Mouse (Mus musculus) heart, postnatal 0 days (tissue): ENCODE measurements around the gene Aldoart2. TPM values are rescaled to one million over a fixed set of nuclear protein-coding genes. Genes with fewer than 3 reads are reported as not detected.
"Not testable (repeated sequence)": the region's sequence is repeated elsewhere in the genome, so short reads cannot be mapped to it uniquely, and the experiment has no call there.

Experiments used
- ATAC-seq: fragments of 200-750 bp; cut with Nextera tagmentation; 2 replicates; pipeline ENCODE4 v1.8.0; 2017; ENCODE audit warnings: low read depth, moderate number of reproducible peaks, moderate library complexity; ENCODE audit not compliant: insufficient read depth
- DNase-seq: peaks from one replicate; pipeline ENCODE4 v3.0.0-alpha.2; 2016; ENCODE audit warnings: low spot score
- H3K27ac ChIP-seq: fragments of 300-500 bp; sonication (generic); 2 replicates; pipeline ENCODE4 v1.5.1; 2014; ENCODE audit warnings: low read depth, mild to moderate bottlenecking
- H3K27me3 ChIP-seq: fragments of 300-500 bp; sonication (generic); 2 replicates; pipeline ENCODE4 v1.6.1; 2014; ENCODE audit warnings: low read length, mixed read lengths; ENCODE audit not compliant: control insufficient read depth, insufficient read depth
- H3K36me3 ChIP-seq: fragments of 300-500 bp; sonication (generic); replicated peaks from 2 replicates; pipeline ENCODE4 v1.6.1; 2014; ENCODE audit warnings: low read length, mixed read lengths; ENCODE audit not compliant: control insufficient read depth, insufficient read depth
- H3K4me1 ChIP-seq: fragments of 300-500 bp; sonication (generic); 2 replicates; pipeline ENCODE4 v1.6.1; 2014; ENCODE audit warnings: antibody characterized with exemption; ENCODE audit not compliant: control insufficient read depth, insufficient read depth
- H3K4me2 ChIP-seq: fragments of 300-500 bp; sonication (generic); 2 replicates; pipeline ENCODE4 v1.6.1; 2014; ENCODE audit warnings: low read depth, mild to moderate bottlenecking, low read length, moderate library complexity
- H3K4me3 ChIP-seq: fragments of 300-500 bp; sonication (generic); 2 replicates; pipeline ENCODE4 v1.5.1; 2014; ENCODE audit warnings: low read depth, low read length
- H3K9ac ChIP-seq: fragments of 300-500 bp; sonication (generic); replicated peaks from 2 replicates; pipeline ENCODE4 v1.6.1; 2014; ENCODE audit warnings: low read depth, low read length, mixed read lengths
- H3K9me3 ChIP-seq: fragments of 300-500 bp; sonication (generic); replicated peaks from 2 replicates; pipeline ENCODE4 v1.6.1; 2016; ENCODE audit warnings: low read length; ENCODE audit not compliant: control insufficient read depth
- CTCF ChIP-seq: IDR thresholded peaks from 2 replicates; pipeline ENCODE4 v1.5.1; 2016; ENCODE audit warnings: antibody characterized with exemption, control low read depth, low read depth
- EP300 ChIP-seq: IDR thresholded peaks from 2 replicates; pipeline ENCODE4 v1.6.1; 2016; ENCODE audit warnings: antibody characterized with exemption, low read depth
- WGBS: fragments of 180-500 bp; shearing (Covaris S2); extraction: QIAGEN DNeasy Blood & Tissue Kit; methylation state at CpG from one replicate; pipeline ENCODE4 v1.1.7; 2014; 5-methylcytosine and 5-hydroxymethylcytosine counted together
- polyA plus RNA-seq: library from polyadenylated mRNA; unstranded; fragments of >200 nt; fragmentation: Nextera tagmentation; extraction: Ambion mirVana; gene quantifications from 2 replicates; pipeline ENCODE4 v1.2.1, GENCODE M21; 2015
- total RNA-seq: library from RNA; depleted of rRNA; stranded (reverse); fragments of >200 nt; gene quantifications from 2 replicates; pipeline ENCODE4 v1.2.3, GENCODE M21; 2014; ENCODE audit warnings: low replicate concordance

Aldoart2 gene
- total and polyA plus RNA-seq, 2 experiments from 2014 or later, result not detected

DNA sequence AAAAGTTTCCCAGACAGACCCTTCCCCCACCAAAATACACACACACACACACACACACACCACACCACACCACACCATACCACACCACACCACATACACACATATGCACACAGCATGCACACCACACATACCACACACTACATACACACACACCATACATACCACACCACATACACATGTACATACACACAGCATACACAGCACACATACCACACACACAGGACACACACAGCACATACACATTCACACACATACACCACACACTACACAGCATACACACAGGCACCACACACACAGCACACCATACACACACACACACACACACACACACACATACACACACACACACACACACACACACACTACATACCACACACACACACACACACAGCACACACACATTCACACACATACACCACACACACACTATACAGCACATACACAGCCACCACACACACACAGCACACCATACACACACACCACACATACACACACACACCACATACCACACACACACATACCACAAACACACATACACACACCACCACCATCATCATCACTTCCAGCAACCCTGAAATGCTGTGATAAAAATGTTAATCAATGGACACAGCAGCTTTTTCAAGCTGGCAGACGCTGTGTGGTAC lies 26.6 kb upstream of the Aldoart2 start:
- H3K9ac ChIP-seq, result no peak overlapping the region
- ATAC-seq (no peak), DNase-seq (no peak)
- H3K9me3 ChIP-seq, result no peaks in the 10 kb centered on the region
- no peak overlapping the region for H3K4me2 ChIP-seq
- H3K4me3 ChIP-seq, result no peak overlapping the region
- H3K27ac ChIP-seq, result no peak overlapping the region
- WGBS, result 86% methylated on average over 1 of the region's 1 CpGs
- H3K27me3 ChIP-seq, result peaks cover 22% of the 10 kb centered on the region
- H3K4me1 ChIP-seq, result no peaks in the 10 kb centered on the region
- H3K36me3 ChIP-seq, result no peaks in the 10 kb centered on the region
- TF ChIP-seq CTCF (no peak), EP300 (no peak)

GRCm38 (mm10) chr12:55539157-55539556 lies 25.9 kb upstream of the Aldoart2 start:
- TF ChIP-seq EP300 (no peak), CTCF (no peak)
- no peak for ATAC-seq
- H3K9ac ChIP-seq, result no peak overlapping the region
- no peak overlapping the region for H3K4me3 ChIP-seq
- no peaks in the 10 kb centered on the region for H3K36me3 ChIP-seq
- peaks cover 22% of the 10 kb centered on the region for H3K27me3 ChIP-seq
- no peak overlapping the region for H3K4me2 ChIP-seq
- H3K27ac ChIP-seq, result no peak overlapping the region
- no peaks in the 10 kb centered on the region for H3K9me3 ChIP-seq
- 58% methylated on average over 8 of the region's 8 CpGs for WGBS
- no peaks in the 10 kb centered on the region for H3K4me1 ChIP-seq
- DNase-seq, result no peak

DNA sequence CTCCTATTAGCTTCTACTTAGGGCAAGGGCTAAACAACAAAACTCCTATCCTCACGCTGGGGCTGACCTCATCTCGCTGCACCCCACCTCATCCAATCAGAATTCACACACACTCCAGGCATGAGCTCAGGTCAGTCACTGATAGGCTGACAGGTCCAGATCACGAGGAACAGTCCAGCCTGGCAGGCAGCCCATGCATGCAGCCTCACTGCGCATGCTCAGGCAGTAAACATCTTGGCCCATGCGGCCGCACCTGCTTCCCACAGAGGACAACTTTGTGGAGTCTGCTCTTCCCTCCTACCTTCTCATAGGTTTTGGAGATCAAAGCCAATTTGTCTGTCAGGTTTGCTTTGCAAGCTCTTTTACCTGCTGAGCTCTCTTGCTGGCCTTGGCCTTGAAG lies 10.1 kb upstream of the Aldoart2 start:
- H3K4me1 ChIP-seq, ATAC-seq, H3K4me3 ChIP-seq, H3K4me2 ChIP-seq, H3K36me3 ChIP-seq, H3K27me3 ChIP-seq, DNase-seq, H3K27ac ChIP-seq, H3K9ac ChIP-seq, H3K9me3 ChIP-seq: not testable (repeated sequence)
- WGBS, result 71% methylated on average over 6 of the region's 6 CpGs

DNA sequence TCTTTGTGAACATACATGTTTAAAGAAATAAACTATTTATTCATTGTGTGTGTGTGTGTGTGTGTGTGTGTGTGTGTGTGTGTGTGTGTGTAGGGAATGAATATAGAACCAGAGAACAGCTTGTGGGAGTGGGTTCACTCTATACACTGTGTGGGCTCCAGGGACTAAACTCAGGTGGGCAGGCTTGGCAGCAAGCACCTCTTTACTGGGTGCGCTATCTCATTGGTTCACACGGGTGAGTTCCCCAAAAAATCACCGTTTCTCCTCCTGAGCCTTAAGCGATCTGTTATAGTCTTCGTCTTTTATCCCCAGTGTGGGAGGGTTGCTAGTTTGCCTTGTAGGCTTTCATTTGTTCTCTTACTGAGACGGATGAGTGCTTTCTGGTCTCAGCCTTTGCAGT lies 7.2 kb upstream of the Aldoart2 start:
- Histone ChIP-seq H3K4me1 (no peaks in the 10 kb centered on the region), H3K27ac (no peak overlapping the region), H3K4me3 (no peak overlapping the region), H3K9ac (no peak overlapping the region), H3K27me3 (no peaks in the 10 kb centered on the region), H3K36me3 (no peaks in the 10 kb centered on the region), H3K9me3 (no peaks in the 10 kb centered on the region), H3K4me2 (no peak overlapping the region)
- DNase-seq (no peak), ATAC-seq (no peak)
- no peak for TF ChIP-seq CTCF
- no peak for TF ChIP-seq EP300
- WGBS, result 83% methylated on average over 6 of the region's 6 CpGs

DNA sequence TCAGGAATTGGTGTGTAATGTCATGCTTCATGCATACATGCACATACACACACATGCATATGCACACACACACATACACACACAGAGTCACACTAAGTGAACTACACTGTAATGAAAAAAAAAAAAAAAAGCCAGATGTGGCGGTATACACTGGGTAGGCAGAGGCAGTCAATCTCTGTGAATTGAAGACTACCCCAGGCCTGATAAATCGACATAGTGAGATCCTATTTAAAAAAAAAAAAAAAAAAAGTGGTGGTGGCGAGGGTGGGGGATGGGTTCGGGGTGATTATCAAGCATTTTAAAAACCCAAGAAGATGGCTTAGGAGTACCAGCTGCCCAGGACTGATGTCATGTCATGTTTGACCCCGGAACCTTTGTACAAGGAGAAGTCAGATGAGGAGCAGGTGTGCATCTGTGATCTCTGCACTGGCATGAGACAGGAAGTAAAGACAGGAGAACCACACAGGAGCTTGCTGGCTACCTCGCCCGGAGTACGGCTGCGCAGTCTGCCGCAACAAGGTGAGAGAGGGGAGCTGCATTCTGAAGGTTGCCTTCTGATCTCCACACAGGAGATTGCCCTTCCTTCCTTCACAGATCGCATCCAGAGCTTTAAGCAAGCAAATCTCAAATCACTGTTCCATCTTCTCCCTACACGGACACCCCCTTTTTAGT lies 5.7 kb upstream of the Aldoart2 start:
- H3K9ac ChIP-seq, result no peak overlapping the region
- no peak overlapping the region for H3K4me2 ChIP-seq
- H3K9me3 ChIP-seq, result no peaks in the 10 kb centered on the region; the same call in 1 of the 2 replicates
- H3K4me1 ChIP-seq, result no peaks in the 10 kb centered on the region
- 82% methylated on average over 12 of the region's 12 CpGs for WGBS
- DNase-seq, result no peak
- ATAC-seq, result no peak
- H3K36me3 ChIP-seq, result no peaks in the 10 kb centered on the region
- H3K27ac ChIP-seq, result no peak overlapping the region
- no peak for TF ChIP-seq CTCF
- no peak for TF ChIP-seq EP300
- H3K4me3 ChIP-seq, result no peak overlapping the region
- H3K27me3 ChIP-seq, result no peaks in the 10 kb centered on the region
